Mouse (Mus musculus) hindlimb bud, embryonic 11.5 days (tissue): ENCODE data around the gene Mfsd10.
"Not testable (repeated sequence)": the region's sequence is repeated elsewhere in the genome, so short reads cannot be mapped to it uniquely, and the experiment has no call there.

ENCODE experiments used
- DNase-seq: peaks from one replicate; pipeline ENCODE4 v3.0.0-alpha.2; 2012; ENCODE audit warnings: low read depth, low spot score; ENCODE audit errors: extremely low spot score

Gene Mfsd10

DNA sequence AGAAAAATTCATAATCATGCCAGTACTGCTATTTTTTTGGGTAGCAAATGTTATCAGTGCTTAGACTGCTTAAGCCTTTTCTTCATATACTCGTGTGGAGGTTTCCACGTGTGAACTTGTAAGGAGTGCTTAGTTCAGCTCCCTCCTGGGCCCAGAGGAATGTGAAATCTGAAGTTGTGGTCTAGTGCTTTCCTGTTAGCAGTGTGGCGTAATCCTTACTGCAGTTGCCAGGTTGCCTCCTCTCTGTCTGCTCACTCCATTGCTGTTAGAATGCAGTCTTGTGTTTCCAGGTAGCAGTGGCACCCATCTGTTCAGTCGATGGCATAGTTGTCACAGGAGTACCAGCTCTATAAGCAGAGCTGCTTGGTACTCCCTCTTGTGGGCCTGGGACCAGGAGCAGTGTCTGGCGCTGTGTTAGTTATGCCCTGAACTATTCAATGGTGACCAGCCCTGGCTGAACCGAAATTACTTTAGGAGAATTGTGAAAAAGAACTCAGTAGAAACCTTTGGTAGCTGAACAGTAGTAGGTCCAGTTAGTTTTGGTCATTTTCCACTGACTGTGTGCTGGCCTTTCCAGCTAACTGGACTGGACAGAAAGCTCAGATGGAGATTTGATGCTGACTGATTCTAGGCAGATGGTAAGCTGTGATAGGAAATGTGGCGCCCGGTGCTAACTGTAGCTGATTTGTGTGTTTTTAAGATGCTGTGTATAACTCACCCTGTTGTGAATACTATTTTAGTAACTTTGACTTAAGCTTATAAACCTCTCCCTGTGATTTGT lies 29.7 kb downstream of the Mfsd10 start:
- no peak for DNase-seq

GRCm38 (mm10) chr5:34604576-34604975 lies 32.4 kb downstream of the Mfsd10 start:
- DNase-seq = no peak

DNA sequence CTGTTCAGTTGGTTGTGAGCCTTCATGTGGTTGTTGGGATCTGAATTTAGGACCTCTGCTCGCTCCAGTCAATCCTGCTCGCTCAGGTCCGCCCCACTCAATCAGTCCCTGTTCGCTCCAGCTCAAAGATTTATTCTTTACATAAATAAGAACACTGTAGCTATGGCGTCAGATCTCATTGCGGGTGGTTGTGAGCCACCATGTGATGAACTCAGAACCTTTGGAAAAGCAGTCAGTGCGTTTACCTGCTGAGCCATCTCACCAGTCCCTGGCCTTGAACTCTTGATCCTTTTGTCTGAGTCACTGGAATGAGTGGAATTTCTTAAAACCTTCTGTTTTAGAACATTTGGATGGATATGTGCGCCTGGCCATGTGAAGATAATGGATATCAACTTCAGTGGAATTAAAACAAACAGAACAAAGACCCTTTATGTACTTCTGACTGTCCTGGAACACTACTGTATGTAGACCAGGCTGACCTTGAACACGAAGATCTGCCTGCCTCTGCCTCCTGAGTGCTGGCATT lies 43.7 kb downstream of the Mfsd10 start:
- DNase-seq = no peak

DNA sequence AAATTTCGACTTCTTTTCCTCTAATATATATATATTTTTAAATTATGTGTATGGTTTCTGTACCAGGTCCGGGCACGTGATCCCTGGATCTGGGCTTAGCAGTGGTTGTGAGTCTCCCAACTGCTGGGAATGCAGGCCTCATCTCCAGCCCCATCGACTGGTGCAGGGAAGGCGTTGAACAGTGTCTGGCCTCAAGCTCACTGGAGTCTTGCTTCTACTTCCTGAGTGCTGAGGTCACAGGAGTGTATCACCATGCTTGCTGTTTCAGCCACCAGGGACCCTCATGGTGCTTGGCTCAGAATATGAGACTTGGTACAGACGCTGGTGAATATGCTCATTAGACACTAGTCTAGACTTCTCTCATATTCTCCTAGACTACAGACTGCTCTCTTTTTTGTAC lies 44.3 kb downstream of the Mfsd10 start:
- no peak for DNase-seq

GRCm38 (mm10) chr5:34592224-34592623 lies 44.8 kb downstream of the Mfsd10 start:
- not testable (repeated sequence) for DNase-seq

GRCm38 (mm10) chr5:34591388-34592004 lies 45.5 kb downstream of the Mfsd10 start:
- no peak for DNase-seq

GRCm38 (mm10) chr5:34590702-34591101 lies 46.3 kb downstream of the Mfsd10 start:
- DNase-seq = no peak

DNA sequence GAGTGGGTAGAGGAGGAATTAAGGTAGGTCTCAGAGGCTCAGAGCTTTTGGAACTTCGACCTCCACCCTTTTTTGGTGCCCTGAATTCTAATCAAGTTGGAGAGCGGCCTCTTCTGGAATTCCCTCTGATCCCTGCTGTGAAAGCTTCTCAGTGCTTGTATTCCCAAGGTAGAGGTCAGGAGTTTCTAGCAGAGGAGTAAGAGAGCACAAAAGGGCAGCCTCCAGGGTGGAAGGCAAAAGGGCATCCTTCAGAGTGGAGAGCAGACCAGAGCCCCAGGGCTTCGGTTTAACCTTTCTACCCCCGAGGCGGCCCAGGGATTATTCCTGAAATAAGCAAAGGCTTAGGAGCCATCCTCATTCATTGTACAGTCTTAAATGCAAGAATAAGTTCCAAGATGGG lies 47.0 kb downstream of the Mfsd10 start:
- no peak for DNase-seq

DNA sequence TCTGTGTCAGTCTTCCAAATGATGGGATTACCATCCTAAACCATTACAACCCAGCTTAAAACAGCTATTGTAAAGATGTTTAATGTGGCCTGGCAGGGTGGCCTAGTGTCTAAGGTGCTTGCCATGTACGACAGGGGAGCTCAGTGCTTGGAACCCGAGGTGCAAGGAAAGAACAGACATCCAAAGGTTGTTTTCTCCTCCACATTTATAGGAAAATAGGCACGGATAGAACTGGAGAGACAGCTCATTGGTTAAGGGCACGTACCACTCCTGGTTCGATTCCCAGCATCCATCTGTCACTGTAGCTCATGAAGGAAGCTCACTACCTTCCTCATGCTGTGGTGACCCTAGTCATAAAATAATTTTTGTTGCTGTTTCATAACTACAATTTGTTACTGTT lies 49.1 kb downstream of the Mfsd10 start:
- DNase-seq = no peak

DNA sequence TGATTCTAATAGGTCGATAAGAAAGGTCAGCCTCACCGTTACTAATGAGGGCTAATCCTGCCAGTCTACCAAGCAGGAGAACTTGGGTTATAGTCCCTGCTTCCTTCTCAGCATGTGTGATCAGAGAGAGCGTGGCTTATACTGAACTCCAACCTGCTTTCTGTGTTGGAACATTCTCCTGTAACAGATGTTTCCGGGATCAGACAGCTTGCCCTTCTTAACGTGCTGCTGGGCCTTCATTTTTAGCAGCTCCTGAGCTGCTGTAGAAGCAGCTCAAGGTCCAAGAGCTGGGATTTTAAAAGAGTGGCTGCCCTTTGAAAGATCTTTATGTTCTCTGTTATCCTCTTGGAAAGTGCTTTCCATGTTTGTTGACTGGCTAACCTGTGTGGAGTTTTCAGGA lies 51.8 kb downstream of the Mfsd10 start:
- DNase-seq = no peak
